Mouse (Mus musculus) stomach, postnatal 0 days (tissue): ENCODE data around the gene Ifna1. TPM values are rescaled to one million over a fixed set of nuclear protein-coding genes. Genes with fewer than 3 reads are reported as not detected.
A peak's percentile ranks its signal among the peaks of the same experiment; 100 is the strongest.

Source experiments
- ATAC-seq: fragments of 200-750 bp; cut with Nextera tagmentation; 2 replicates; pipeline ENCODE4 v1.8.0; 2017; ENCODE audit not compliant: low FRiP score, low TSS enrichment
- DNase-seq: peaks from one replicate; pipeline ENCODE4 v3.0.0-alpha.2; 2016; ENCODE audit warnings: low spot score
- H3K27ac ChIP-seq: fragments of 300-500 bp; sonication (generic); replicated peaks from 2 replicates; pipeline ENCODE4 v1.5.1; 2014; ENCODE audit warnings: mild to moderate bottlenecking, control low read depth
- H3K27me3 ChIP-seq: fragments of 300-500 bp; sonication (generic); 2 replicates; pipeline ENCODE4 v1.6.1; 2014; ENCODE audit warnings: low read length; ENCODE audit not compliant: control insufficient read depth, insufficient read depth
- H3K36me3 ChIP-seq: fragments of 300-500 bp; sonication (generic); 2 replicates; pipeline ENCODE4 v1.6.1; 2014; ENCODE audit warnings: low read length, mixed read lengths; ENCODE audit not compliant: control insufficient read depth, insufficient read depth
- H3K4me1 ChIP-seq: fragments of 300-500 bp; sonication (generic); replicated peaks from 2 replicates; pipeline ENCODE4 v1.6.1; 2014; ENCODE audit warnings: antibody characterized with exemption; ENCODE audit not compliant: control insufficient read depth, insufficient read depth
- H3K4me2 ChIP-seq: fragments of 300-500 bp; sonication (generic); replicated peaks from 2 replicates; pipeline ENCODE4 v1.6.1; 2014; ENCODE audit warnings: low read depth, mild to moderate bottlenecking, control low read depth, moderate library complexity
- H3K4me3 ChIP-seq: fragments of 300-500 bp; sonication (generic); 2 replicates; pipeline ENCODE4 v1.5.1; 2014; ENCODE audit warnings: low read depth, low read length, control low read depth
- H3K9ac ChIP-seq: fragments of 300-500 bp; sonication (generic); 2 replicates; pipeline ENCODE4 v1.6.1; 2014; ENCODE audit warnings: mild to moderate bottlenecking, low read length, control low read depth, mixed read lengths
- H3K9me3 ChIP-seq: fragments of 300-500 bp; sonication (generic); 2 replicates; pipeline ENCODE4 v1.6.1; 2016; ENCODE audit warnings: low read length; ENCODE audit not compliant: control insufficient read depth
- CTCF ChIP-seq: IDR thresholded peaks from 2 replicates; pipeline ENCODE4 v1.5.1; 2016; ENCODE audit warnings: antibody characterized with exemption, low read depth, mild to moderate bottlenecking, moderate library complexity
- EP300 ChIP-seq: optimal IDR thresholded peaks from 2 replicates; pipeline ENCODE3; 2016; ENCODE audit warnings: antibody characterized with exemption
- WGBS: fragments of 180-500 bp; shearing (Covaris S2); extraction: QIAGEN DNeasy Blood & Tissue Kit; methylation state at CpG from one replicate; pipeline ENCODE4 v1.1.7; 2014; 5-methylcytosine and 5-hydroxymethylcytosine counted together
- polyA plus RNA-seq: library from polyadenylated mRNA; unstranded; fragments of >200 nt; fragmentation: Nextera tagmentation; extraction: Ambion mirVana; gene quantifications from 2 replicates; pipeline ENCODE4 v1.2.1, GENCODE M21; 2015

Ifna1 gene
- polyA plus RNA-seq, 1 experiment from 2014 or later, result not detected

DNA sequence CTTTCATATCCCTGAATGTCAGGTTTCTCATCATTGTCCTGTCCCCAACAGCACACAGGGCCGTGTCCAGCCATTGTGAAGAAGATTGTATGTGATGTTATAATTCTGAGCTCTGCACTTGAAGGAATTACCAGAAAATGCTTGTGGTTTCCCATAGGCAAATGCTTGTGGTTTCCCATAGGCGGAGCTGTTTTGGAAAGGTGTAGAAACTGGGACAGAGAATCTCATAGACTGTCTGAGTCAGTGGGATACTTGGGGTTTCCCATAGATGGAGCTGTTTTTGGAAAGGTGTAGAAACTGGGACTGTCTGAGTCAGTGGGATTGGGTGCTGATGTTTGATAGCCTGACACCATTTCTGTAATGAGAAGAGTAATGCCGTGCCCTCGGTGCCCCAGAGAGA is 26.6 kb downstream of the Ifna1 start:
- H3K27me3 ChIP-seq, result no peaks in the 10 kb centered on the region
- 80% methylated on average over 4 of the region's 4 CpGs for whole genome bisulfite sequencing
- H3K9me3 ChIP-seq, result no peaks in the 10 kb centered on the region
- H3K27ac ChIP-seq, result no peak overlapping the region
- H3K9ac ChIP-seq, result no peak overlapping the region
- no peak for DNase-seq
- H3K36me3 ChIP-seq, result no peaks in the 10 kb centered on the region
- no peak overlapping the region for H3K4me2 ChIP-seq
- no peak overlapping the region for H3K4me3 ChIP-seq
- no peak for ATAC-seq
- TF ChIP-seq CTCF (peak; percentile 28), EP300 (no peak)
- no peaks in the 10 kb centered on the region for H3K4me1 ChIP-seq

DNA sequence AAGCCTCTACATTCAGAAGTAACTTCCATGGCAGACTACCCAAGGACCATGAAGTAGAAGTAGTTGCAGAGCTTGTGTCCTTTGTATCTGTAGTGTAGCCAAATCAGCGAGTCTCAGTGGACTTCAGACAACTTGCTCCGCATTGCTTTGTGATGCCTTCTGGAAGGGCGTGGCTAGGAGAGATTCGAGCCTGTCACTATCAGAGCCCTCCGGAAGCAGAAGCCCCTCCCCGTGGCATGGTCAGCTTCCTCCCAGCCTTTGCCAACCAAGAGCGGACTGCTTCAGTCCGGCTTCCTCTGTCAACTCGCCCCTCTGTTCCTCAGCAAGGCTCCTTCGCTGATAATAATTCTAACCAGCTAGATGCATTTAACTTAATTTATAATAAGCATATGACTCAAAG is 28.4 kb downstream of the Ifna1 start:
- peak overlapping the region; percentile 20; the same call in 1 of the 2 replicates for H3K27ac ChIP-seq
- H3K9me3 ChIP-seq, result no peaks in the 10 kb centered on the region
- no peak overlapping the region for H3K4me2 ChIP-seq
- TF ChIP-seq CTCF (no peak), EP300 (no peak)
- H3K27me3 ChIP-seq, result no peaks in the 10 kb centered on the region
- WGBS, result 33% methylated on average over 10 of the region's 10 CpGs
- peak; percentile 40 for DNase-seq
- ATAC-seq, result peak; percentile 43; the same call in 1 of the 2 replicates
- H3K9ac ChIP-seq, result no peak overlapping the region
- H3K36me3 ChIP-seq, result no peaks in the 10 kb centered on the region
- no peaks in the 10 kb centered on the region for H3K4me1 ChIP-seq
- no peak overlapping the region for H3K4me3 ChIP-seq

DNA sequence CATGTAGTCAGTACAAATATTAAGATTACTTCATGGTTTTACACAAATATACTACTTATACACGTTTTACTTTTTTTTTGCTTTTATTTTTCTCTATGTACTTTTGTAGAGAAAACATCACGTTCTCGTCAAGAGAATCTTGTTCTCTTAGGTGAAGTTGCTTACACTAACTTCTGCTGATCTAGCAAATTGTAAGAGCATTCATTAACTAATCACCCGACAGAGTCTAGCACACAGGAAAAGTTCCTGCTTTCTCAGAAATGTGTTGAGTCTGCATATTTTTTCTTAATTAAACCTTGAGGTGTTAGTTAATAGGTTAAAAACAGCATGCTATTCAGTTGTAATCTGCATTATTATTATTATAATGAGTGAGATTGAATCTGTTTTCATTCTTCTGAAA is 28.9 kb downstream of the Ifna1 start:
- 58% methylated on average over 4 of the region's 4 CpGs for WGBS
- H3K9me3 ChIP-seq, result no peaks in the 10 kb centered on the region
- no peaks in the 10 kb centered on the region for H3K36me3 ChIP-seq
- H3K4me1 ChIP-seq, result no peaks in the 10 kb centered on the region
- TF ChIP-seq EP300 (no peak), CTCF (no peak)
- no peak overlapping the region for H3K4me2 ChIP-seq
- no peak overlapping the region for H3K27ac ChIP-seq
- DNase-seq (no peak), ATAC-seq (no peak)
- no peaks in the 10 kb centered on the region for H3K27me3 ChIP-seq
- H3K4me3 ChIP-seq, result no peak overlapping the region
- no peak overlapping the region for H3K9ac ChIP-seq

DNA sequence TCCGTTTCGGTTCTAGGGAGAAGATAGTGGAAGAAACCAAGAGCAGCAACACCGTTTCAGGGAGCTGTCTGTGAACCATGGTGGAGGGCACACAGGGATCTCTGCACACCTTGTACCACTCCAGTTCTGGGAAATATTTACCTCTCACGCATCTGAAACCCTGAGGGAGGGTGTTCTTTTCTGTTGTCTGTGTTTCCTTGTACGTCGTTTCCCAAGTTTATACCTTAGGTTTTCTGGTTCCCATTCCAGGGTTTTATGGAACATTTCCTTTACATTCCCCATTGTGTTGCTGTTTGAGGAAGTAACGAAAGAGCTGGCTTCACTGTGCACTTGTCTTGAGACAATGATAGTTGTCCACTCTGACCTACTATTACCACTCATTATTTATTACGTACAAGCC is 30.2 kb downstream of the Ifna1 start, which contains the start of gene Ifne:
Gene Ifne, minus strand, starts transcription at position 101 of the 400 bp plus-strand sequence.
- H3K4me2 ChIP-seq, result no peak within 1 kb of the TSS
- H3K4me1 ChIP-seq, result no peaks in the 10 kb centered on the region
- no peak within 1 kb of the TSS for H3K4me3 ChIP-seq
- DNase-seq (no peak), ATAC-seq (peak; percentile 64)
- no peak within 1 kb of the TSS for H3K9ac ChIP-seq
- no peak for TF ChIP-seq CTCF
- no peak for TF ChIP-seq EP300
- no peaks in the 10 kb centered on the region for H3K9me3 ChIP-seq
- H3K36me3 ChIP-seq, result no peaks in the 10 kb centered on the region
- H3K27ac ChIP-seq, result peak within 1 kb of the TSS; percentile 67
- 76% methylated on average over 8 of the region's 8 CpGs for WGBS
- no peaks in the 10 kb centered on the region for H3K27me3 ChIP-seq

DNA sequence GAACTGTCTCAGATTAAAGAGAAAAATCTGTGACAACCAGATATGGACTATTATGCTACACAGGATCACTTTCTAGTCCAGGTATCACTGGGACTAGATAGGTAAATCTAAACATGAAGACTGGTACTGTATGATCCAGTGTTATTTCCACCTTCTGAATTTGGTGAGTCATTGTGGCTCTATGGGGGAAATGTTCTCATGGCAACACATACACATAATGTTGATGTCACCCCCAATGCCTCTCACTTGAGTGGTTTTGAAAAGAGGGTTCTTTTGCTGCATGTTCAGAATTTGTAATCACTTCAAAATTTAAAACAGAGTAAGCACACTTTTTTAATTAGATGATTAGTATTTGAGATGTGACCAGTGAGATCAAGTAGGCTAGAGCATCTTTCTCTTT is 38.3 kb downstream of the Ifna1 start:
- H3K36me3 ChIP-seq, result no peaks in the 10 kb centered on the region
- no peaks in the 10 kb centered on the region for H3K9me3 ChIP-seq
- no peak for ATAC-seq
- no peak for DNase-seq
- H3K4me1 ChIP-seq, result no peaks in the 10 kb centered on the region
- H3K27ac ChIP-seq, result no peak overlapping the region
- H3K4me2 ChIP-seq, result no peak overlapping the region
- no peak overlapping the region for H3K9ac ChIP-seq
- H3K4me3 ChIP-seq, result no peak overlapping the region
- no peaks in the 10 kb centered on the region for H3K27me3 ChIP-seq
- no peak for TF ChIP-seq EP300
- TF ChIP-seq CTCF, result no peak

DNA sequence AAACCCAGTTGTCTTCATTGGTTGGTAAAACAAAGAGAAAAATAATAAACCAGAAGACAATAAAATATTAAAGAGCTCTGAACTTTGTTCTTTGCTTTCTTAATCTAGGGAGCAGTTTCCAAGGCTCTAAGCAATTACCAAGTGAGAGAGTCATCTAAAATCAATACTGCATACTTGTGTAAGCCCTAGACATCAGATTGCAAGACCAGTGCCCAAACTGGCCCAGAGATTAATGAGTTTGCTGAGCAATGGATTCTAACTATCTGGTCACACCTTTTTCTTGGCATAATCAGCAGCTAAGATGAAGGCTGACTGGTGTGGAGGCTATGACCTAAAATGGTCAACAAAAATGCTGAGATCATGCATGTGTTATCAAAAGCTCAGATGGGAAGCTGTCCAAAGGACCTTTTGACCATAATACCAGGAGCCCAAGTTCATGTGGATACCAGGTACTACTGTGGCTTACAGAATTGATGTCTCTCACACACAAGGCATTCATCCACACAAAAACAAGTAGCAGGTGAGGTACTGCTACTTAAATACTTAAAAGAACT is 43.4 kb downstream of the Ifna1 start:
- H3K4me1 ChIP-seq, result no peaks in the 10 kb centered on the region
- DNase-seq (no peak), ATAC-seq (peak; percentile 89)
- H3K9me3 ChIP-seq, result no peaks in the 10 kb centered on the region
- no peaks in the 10 kb centered on the region for H3K27me3 ChIP-seq
- no peak overlapping the region for H3K4me2 ChIP-seq
- no peak overlapping the region for H3K4me3 ChIP-seq
- no peaks in the 10 kb centered on the region for H3K36me3 ChIP-seq
- no peak overlapping the region for H3K9ac ChIP-seq
- no peak overlapping the region for H3K27ac ChIP-seq
- TF ChIP-seq EP300, result no peak
- no peak for TF ChIP-seq CTCF

Other genes with a start within 250 kb of the Ifna1 start
- gene Ifna12, start 246.7 kb upstream of the Ifna1 start, polyA plus RNA-seq, result not detected in 2 replicates
- not detected in 2 replicates for gene C87499, start 215.7 kb upstream of the Ifna1 start, polyA plus RNA-seq
- gene Ifna13, start 205.6 kb upstream of the Ifna1 start, polyA plus RNA-seq, result not detected in 2 replicates
- not detected in 2 replicates for gene Ifna16, start 173.2 kb upstream of the Ifna1 start, polyA plus RNA-seq
- not detected in 2 replicates for gene Ifna2, start 166.2 kb upstream of the Ifna1 start, polyA plus RNA-seq
- not detected in 2 replicates for gene Ifnab, start 158.7 kb upstream of the Ifna1 start, polyA plus RNA-seq
- gene Gm26566, start 128.3 kb upstream of the Ifna1 start, polyA plus RNA-seq, result 0.19 and 0.51 TPM in 2 replicates
- 39.8 and 40.6 TPM in 2 replicates for gene Klhl9, start 127.6 kb upstream of the Ifna1 start, polyA plus RNA-seq
- gene Gm13271, start 95.2 kb upstream of the Ifna1 start, polyA plus RNA-seq, result not detected in 2 replicates
- gene Gm13283, start 90.0 kb upstream of the Ifna1 start, polyA plus RNA-seq, result 0.21 and 0.24 TPM in 2 replicates
- 0.55 TPM in 1 of 2 replicates, not detected in the other for gene Gm13290, start 76.3 kb upstream of the Ifna1 start, polyA plus RNA-seq
- gene Gm13289, start 73.2 kb upstream of the Ifna1 start, polyA plus RNA-seq, result not detected in 2 replicates
- not detected in 2 replicates for gene Gm13272, start 70.2 kb upstream of the Ifna1 start, polyA plus RNA-seq
- 0.25 and 0.47 TPM in 2 replicates for gene Ifnz, start 68.0 kb upstream of the Ifna1 start, polyA plus RNA-seq
- 0.45 TPM in 1 of 2 replicates, not detected in the other for gene Gm13276, start 64.4 kb upstream of the Ifna1 start, polyA plus RNA-seq
- gene Gm13277, start 61.5 kb upstream of the Ifna1 start, polyA plus RNA-seq, result not detected in 2 replicates
- not detected in 2 replicates for gene Gm13278, start 58.5 kb upstream of the Ifna1 start, polyA plus RNA-seq
- gene Gm13275, start 55.6 kb upstream of the Ifna1 start, polyA plus RNA-seq, result not detected in 2 replicates
- gene Gm13279, start 52.7 kb upstream of the Ifna1 start, polyA plus RNA-seq, result not detected in 2 replicates
- 0.92 and 1.3 TPM in 2 replicates for gene Gm13285, start 50.4 kb upstream of the Ifna1 start, polyA plus RNA-seq
- not detected in 2 replicates for gene Gm13287, start 46.8 kb upstream of the Ifna1 start, polyA plus RNA-seq
- gene Gm13288, start 44.6 kb upstream of the Ifna1 start, polyA plus RNA-seq, result not detected in 2 replicates
- gene Ifna7, start 33.9 kb upstream of the Ifna1 start, polyA plus RNA-seq, result not detected in 2 replicates
- gene Ifna11, start 30.1 kb upstream of the Ifna1 start, polyA plus RNA-seq, result not detected in 2 replicates
- not detected in 2 replicates for gene Ifna6, start 22.7 kb upstream of the Ifna1 start, polyA plus RNA-seq
- not detected in 2 replicates for gene Ifna5, start 14.6 kb upstream of the Ifna1 start, polyA plus RNA-seq
- not detected in 2 replicates for gene Ifna4, start 8.2 kb upstream of the Ifna1 start, polyA plus RNA-seq
- gene Ifne, start 30.1 kb downstream of the Ifna1 start, polyA plus RNA-seq, result 0.85 and 1.1 TPM in 2 replicates